Mouse (Mus musculus): Measurements from ENCODE around the gene Ncbp3. TPM values are rescaled to one million over a fixed set of nuclear protein-coding genes. Genes with fewer than 3 reads are reported as not detected.

Ncbp3 gene
- total RNA-seq, 2 experiments from 2014 or later = 4.6 to 6.6 TPM

- peak; percentile 94 for DNase-seq
Measured at GRCm38 (mm10) chr11:73137591-73138501, 90.3 kb downstream of the Ncbp3 start, which contains the start of gene Haspin. TSS of gene Haspin (minus strand) at chr11:73138294.

Other genes with a start within 250 kb of the Ncbp3 start
- 10 to 100 TPM; 22.4 to 25.0 TPM for gene Atp2a3, start 86.6 kb upstream of the Ncbp3 start, total RNA-seq (2021)
- 1 to 10 TPM in 1 of 2 experiments, under 1 TPM in 1; 0.85 to 1.2 TPM for gene P2rx1, start 48.7 kb upstream of the Ncbp3 start, total RNA-seq (2021)
- gene Camkk1, start 28.8 kb upstream of the Ncbp3 start, total RNA-seq (2021) = 1 to 10 TPM; 1.7 to 2.2 TPM
- under 1 TPM; 0.05 to 0.20 TPM for gene Itgae, start 42.8 kb downstream of the Ncbp3 start, total RNA-seq (2021)
- gene Haspin, start 90.5 kb downstream of the Ncbp3 start, total RNA-seq (2021) = 1 to 10 TPM; 1.7 to 2.0 TPM
- 1 to 10 TPM; 6.0 to 7.2 TPM for gene P2rx5, start 112.6 kb downstream of the Ncbp3 start, total RNA-seq (2021)
- 10 to 100 TPM; 70.7 to 81.6 TPM for gene Emc6, start 129.3 kb downstream of the Ncbp3 start, total RNA-seq (2021)
- 10 to 100 TPM; 30.2 to 32.3 TPM for gene Tax1bp3, start 129.3 kb downstream of the Ncbp3 start, total RNA-seq (2021)
- 10 to 100 TPM in 1 of 2 experiments, 1 to 10 TPM in 1; 9.4 to 12.1 TPM for gene Ctns, start 151.3 kb downstream of the Ncbp3 start, total RNA-seq (2021)
- 1 to 10 TPM; 1.9 TPM for gene Shpk, start 151.7 kb downstream of the Ncbp3 start, total RNA-seq (2021)
- under 1 TPM in 1 of 2 experiments, not detected in 1; 0.16 TPM for gene Trpv1, start 186.5 kb downstream of the Ncbp3 start, total RNA-seq (2021)
- gene Trpv3, start 219.6 kb downstream of the Ncbp3 start, total RNA-seq (2021) = under 1 TPM; 0.05 to 0.07 TPM